Mouse (Mus musculus) megakaryocyte, adult 5-6 weeks (primary cell): Measurements from ENCODE around the gene Sh2b2. TPM values are rescaled to one million over a fixed set of nuclear protein-coding genes. Genes with fewer than 3 reads are reported as not detected.

Experiments
- ATAC-seq: 2 replicates; pipeline ENCODE4 v1.8.0; 2016; ENCODE audit warnings: mild to moderate bottlenecking, inconsistent platforms; ENCODE audit not compliant: poor library complexity, severe bottlenecking
- total RNA-seq, 2 experiments: library from RNA; stranded (forward) in 1 of 2; stranded (reverse) in 1 of 2; fragments of 153-499, 151-499 nt in 1 of 2; fragments of 221-1000, 200-1000 nt in 1 of 2; gene quantifications; 2 replicates each; pipeline versions ENCODE4 v1.2.3 to v1.2.4; 2015 to 2017

The Sh2b2 gene
- total RNA-seq, 2 experiments from 2014 or later, result 15.1 to 28.7 TPM

DNA sequence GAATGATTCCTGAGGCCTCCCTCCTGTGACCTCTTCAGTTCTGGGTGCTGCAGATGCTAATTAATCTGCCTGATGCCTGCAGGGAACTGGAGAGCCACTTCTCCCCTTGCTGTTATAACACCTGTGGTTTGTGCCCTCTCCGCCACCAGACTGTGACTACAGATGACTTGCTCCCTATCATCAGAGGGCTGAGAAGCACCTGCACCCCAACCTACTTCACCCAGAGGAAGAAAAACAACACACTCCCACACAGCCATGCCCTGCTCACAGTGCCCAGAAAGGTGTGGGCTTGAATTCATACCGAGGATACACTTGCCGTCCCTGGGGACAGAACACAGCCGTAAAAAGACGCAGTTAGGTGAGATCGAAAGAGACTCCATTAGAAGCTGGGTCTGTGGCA lies 5.2 kb downstream of the Sh2b2 start:
- no peak for ATAC-seq

GRCm38 (mm10) chr5:136240381-136240780 lies 6.0 kb downstream of the Sh2b2 start:
- no peak for ATAC-seq

DNA sequence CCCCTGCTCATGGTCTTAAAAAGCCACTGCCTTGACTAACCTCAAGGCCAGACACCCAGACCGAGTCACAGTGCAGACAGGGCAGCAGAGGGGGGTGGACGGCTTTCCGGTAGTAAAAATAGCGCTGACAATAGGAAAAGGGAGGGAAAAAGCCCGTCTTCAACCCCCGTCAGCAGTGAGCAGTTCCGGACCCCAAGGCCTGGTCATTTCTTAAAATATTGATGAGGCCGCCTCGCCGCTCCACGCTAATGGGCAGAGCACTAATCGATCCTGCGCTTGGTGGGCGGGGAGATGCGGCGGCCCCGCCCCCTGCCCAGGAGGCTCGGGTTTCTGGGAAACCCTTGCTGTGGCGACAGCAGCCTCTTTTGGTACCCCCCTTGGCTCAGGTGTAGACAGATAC lies 8.7 kb downstream of the Sh2b2 start:
- no peak for ATAC-seq

DNA sequence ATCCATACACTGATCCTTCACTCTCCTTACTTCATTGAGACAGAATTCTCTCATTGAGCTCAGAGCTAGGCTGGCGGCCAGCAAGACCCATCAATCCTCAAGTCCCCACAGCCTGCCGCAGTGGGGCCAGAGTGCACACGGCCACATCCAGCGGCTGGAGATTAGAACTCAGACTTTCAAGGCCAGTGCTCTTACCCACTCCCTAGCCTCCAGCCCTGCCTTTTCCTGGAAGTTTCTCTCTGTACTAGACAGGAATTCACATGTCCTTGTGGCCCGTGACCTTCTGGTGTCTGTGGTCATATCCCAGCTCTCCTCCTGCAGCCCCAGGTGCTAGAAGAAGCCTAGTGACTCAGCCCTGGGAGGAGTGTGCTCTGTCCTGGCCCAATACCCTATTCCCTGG lies 9.7 kb downstream of the Sh2b2 start:
- ATAC-seq, result no peak

DNA sequence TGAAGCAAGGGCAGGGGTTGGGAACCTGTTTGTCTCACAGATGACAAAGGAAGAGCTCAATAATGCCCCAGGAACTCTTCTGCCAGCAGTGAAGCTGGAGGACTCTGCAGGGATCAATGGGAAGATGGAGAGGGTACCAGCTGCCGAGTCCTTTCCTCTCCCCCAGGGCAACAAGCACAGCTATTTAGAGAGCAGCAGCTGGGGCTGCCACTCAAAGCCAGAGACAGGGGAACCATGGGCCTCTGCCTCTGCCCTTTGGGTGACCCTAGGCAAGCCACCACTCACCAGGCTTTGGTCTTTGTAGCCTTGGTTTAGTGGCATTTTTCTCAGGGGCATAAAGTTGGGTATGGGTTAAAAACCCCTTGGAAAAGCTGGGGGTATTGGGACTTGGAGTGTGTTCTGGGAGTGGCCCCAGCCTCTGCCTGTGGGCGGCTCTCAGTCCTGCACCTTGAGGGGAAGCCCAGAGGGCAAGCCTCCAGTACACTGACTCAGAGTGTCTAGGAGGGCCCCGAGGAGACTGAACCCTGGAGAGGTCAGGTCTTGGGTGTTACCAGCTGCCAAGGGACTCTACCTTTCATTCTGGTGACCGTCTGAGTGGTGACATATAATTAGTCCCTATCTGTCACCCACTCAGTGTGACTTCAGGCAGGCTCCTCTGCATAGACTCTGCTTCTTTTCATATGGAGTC lies 15.9 kb downstream of the Sh2b2 start:
- no peak for ATAC-seq

DNA sequence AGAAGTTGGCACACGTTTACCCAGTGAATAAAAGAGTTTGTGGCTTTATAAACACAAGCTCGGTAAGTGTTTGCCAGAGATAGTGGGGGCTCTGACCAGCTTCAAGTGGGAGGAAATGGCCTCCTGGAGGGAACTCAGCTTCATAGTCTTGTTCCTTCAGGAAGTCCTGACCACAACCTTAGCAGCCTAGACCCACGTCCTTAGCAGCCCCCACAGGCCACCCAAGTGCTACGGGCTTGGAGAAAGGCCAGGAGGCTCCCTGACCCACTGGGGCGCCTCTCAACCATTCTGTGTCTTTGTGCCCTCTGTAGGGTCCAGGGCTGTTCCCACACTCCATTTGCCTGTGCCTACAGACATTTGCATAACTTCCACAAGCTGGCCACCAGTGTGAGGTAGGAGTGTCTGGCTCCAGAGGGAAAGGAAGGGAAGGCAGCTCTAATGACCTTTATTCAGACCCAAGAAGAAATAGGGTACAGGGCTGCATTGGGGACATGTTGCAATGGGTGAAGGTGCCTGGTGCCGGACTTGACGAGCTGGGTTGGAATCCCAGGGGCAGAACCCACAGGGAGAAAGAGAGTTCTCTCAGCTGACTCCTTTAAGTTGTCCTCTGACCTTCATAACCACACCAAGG lies 20.0 kb downstream of the Sh2b2 start:
- no peak for ATAC-seq

DNA sequence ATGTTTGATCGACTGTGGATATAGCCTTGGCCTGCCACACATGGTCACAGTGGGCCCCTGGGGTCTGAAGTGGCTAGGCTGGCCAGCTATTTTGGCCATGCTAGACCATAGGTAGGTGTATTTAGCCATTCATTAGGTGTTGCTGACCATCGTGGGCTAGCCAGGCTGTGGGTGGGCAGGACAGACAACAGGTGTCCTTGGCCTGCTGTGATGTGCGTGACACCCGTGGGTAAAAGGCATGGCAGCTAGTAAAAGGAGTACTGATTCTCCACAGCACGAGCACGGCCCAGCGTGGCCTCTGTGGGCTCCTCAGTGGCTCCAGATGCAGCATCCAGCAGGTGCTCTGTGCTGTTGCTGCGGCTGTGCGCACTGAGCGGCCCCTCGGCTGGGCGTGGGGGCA lies 27.8 kb downstream of the Sh2b2 start:
- no peak for ATAC-seq

DNA sequence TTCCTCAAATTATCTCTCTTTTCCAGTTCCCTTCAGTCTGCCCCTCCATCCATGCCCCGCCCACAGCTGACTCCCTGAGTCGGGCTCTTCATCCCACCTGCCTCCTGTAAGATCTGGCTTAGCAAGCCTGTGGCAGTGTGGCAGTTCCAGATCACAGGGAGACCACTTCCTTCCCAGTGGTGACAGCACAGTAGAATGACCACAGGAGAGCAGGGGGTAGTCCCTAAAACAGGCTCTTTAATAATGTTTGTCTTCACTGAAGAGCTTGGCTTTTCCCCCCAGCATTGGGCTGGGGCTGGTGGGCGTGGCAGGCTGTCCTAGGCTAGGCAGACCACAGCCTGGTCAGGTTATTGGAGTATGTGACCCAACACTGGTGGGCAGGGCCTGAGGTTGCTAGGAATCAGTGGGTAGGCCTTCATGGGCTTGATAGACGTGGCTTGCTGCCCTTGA lies 28.4 kb downstream of the Sh2b2 start:
- peak; percentile 19 for ATAC-seq

- peak; percentile 64 for ATAC-seq
Measured at GRCm38 (mm10) chr5:136217004-136217665, 29.2 kb downstream of the Sh2b2 start.

GRCm38 (mm10) chr5:136215958-136216357 lies 30.4 kb downstream of the Sh2b2 start:
- ATAC-seq, result no peak

GRCm38 (mm10) chr5:136215211-136215610 lies 31.1 kb downstream of the Sh2b2 start:
- ATAC-seq, result no peak

GRCm38 (mm10) chr5:136213716-136214115 lies 32.6 kb downstream of the Sh2b2 start:
- no peak for ATAC-seq

GRCm38 (mm10) chr5:136212716-136213115 lies 33.6 kb downstream of the Sh2b2 start:
- ATAC-seq, result no peak

GRCm38 (mm10) chr5:136211341-136212102 lies 34.8 kb downstream of the Sh2b2 start:
- peak; percentile 88 for ATAC-seq

DNA sequence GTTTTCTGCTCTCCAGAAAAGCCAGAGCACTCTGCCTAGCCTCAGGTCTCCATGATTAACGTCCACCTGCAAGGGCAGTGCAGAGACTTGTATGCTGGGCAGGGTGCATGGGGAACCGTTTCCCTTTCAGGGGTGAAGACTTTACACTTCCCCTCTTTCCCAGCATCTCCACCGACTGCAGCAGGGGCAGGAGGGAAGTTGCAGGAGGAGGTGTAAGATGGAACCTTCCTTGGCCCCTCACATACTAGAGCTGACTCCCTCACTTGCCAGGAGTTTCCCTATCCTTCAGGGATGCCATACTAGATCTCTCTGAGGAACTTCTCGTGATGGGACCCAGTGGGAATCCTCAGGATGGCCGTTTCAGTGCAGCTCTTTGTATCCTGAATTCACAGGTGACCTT lies 35.8 kb downstream of the Sh2b2 start:
- peak; percentile 56 for ATAC-seq

GRCm38 (mm10) chr5:136201832-136202231 lies 44.5 kb downstream of the Sh2b2 start:
- peak; percentile 46; the same call in 1 of the 2 replicates for ATAC-seq

DNA sequence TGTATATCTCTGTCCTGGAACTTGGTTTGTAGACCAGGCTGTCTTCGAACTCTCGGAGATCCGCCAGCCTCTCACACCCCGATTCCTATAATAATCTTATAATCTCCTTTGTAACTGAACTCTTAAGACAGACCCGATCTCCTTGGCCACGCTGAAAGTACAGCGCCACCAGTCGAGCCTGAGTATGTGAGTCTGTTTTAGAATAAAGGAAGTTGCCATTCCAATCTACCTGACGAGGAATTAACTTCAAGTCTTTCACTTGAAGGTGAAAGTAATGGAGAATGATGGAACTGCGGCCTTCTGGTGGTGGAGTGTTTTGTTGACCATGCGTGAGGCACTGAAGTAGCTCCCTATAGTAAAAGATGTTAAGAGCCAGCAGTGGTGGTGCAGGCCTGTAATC lies 46.8 kb downstream of the Sh2b2 start:
- no peak for ATAC-seq

GRCm38 (mm10) chr5:136198474-136199391 lies 47.6 kb downstream of the Sh2b2 start, which contains the start of gene Prkrip1:
Gene Prkrip1, minus strand, starts transcription at chr5:136198963.
- peak; percentile 86 for ATAC-seq

DNA sequence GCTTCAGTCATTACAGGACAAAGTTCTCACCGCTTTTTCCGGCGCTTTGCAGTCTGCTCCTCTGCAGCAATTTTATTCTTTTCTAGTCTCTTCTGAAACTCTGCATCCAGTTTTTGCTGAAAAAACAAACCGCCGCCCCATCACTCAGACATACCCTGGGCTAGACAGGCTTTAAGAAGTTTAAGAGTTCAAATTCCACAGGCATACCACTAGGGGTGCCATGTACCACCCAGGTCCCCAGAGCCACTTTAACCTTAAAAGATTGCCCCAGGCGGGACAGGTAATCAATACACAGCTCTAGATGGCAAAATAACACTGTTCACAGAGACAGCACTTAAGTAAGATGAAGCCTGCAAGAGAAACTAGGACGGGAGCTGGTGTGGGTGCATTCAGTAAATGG lies 54.5 kb downstream of the Sh2b2 start:
- no peak for ATAC-seq

DNA sequence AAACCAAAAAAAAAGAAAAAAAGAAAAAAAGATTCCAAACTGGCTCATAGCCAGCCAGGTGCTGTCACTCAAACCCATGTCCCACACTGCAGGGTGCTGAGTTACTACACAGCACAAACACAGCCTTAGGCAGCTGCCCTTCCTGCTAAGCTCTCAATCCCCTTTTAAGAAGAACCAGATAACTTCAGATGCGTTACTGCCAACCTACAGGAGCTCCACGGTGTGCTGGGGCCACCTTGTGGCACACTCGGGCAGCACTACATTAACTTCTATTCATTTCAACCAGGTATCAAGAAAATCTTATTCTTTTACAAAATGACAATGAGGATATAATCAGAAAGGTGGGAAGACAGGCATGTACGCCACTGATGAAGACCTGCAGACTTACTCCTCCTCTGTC lies 59.6 kb downstream of the Sh2b2 start:
- ATAC-seq, result peak; percentile 92
